Mouse (Mus musculus) heart, embryonic 12.5 days (tissue): ENCODE data around the gene Sult2b1. TPM values are rescaled to one million over a fixed set of nuclear protein-coding genes. Genes with fewer than 3 reads are reported as not detected.
A peak's percentile ranks its signal among the peaks of the same experiment; 100 is the strongest.

Source experiments
- ATAC-seq: fragments of 200-750 bp; cut with Nextera tagmentation; 2 replicates; pipeline ENCODE4 v1.8.0; 2017; ENCODE audit warnings: moderate TSS enrichment, moderate library complexity; ENCODE audit not compliant: insufficient number of reproducible peaks, low FRiP score
- H3K27ac ChIP-seq: fragments of 300-500 bp; sonication (generic); 2 replicates; pipeline ENCODE4 v1.5.1; 2016; ENCODE audit warnings: mild to moderate bottlenecking, moderate library complexity; ENCODE audit not compliant: poor library complexity, severe bottlenecking
- H3K27me3 ChIP-seq: fragments of 300-500 bp; sonication (generic); replicated peaks from 2 replicates; pipeline ENCODE4 v1.6.1; 2016; ENCODE audit warnings: mild to moderate bottlenecking, moderate library complexity
- H3K36me3 ChIP-seq: fragments of 300-500 bp; sonication (generic); 2 replicates; pipeline ENCODE4 v1.6.1; 2016; ENCODE audit warnings: mild to moderate bottlenecking, moderate library complexity
- H3K4me1 ChIP-seq: fragments of 300-500 bp; sonication (generic); replicated peaks from 2 replicates; pipeline ENCODE4 v1.6.1; 2016; ENCODE audit warnings: mild to moderate bottlenecking
- H3K4me2 ChIP-seq: fragments of 300-500 bp; sonication (generic); 2 replicates; pipeline ENCODE4 v1.6.1; 2016; ENCODE audit warnings: mild to moderate bottlenecking, moderate library complexity
- H3K4me3 ChIP-seq: fragments of 300-500 bp; sonication (generic); 2 replicates; pipeline ENCODE4 v1.5.1; 2016; ENCODE audit warnings: mild to moderate bottlenecking
- H3K9ac ChIP-seq: fragments of 300-500 bp; sonication (generic); 2 replicates; pipeline ENCODE4 v1.6.1; 2016; ENCODE audit warnings: mild to moderate bottlenecking, moderate library complexity
- H3K9me3 ChIP-seq: fragments of 300-500 bp; sonication (generic); replicated peaks from 2 replicates; pipeline ENCODE4 v1.6.1; 2016; ENCODE audit warnings: mild to moderate bottlenecking, moderate library complexity
- WGBS: fragments of 180-500 bp; shearing (Covaris S2); methylation state at CpG from one replicate; pipeline ENCODE4 v1.1.7; 2016; 5-methylcytosine and 5-hydroxymethylcytosine counted together
- polyA plus RNA-seq: library from polyadenylated mRNA; unstranded; fragments of >200 nt; fragmentation: Nextera tagmentation; extraction: Ambion mirVana; gene quantifications from 2 replicates; pipeline ENCODE4 v1.2.1, GENCODE M21; 2016

Sult2b1 gene
- polyA plus RNA-seq, 1 experiment from 2014 or later: 0.23 TPM

DNA sequence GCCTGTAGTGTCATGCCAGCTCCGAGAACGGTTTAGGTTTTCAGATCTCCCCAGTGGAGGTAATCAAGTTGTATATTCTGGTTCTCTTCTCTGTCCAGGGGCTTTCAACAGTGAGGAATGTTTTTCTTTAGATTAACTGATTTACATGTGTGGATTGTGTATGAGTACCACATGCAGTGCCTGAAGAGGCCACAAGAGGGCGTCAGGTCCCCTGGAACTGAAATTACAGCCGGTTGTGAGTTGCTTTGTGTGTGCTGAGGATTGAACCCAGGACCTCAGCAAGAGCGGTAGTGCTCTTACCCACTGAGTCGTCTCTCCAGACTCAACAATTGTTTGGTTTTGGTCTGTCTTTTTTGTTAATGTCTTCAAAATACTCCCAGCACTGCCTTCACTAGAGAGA lies 38.0 kb downstream of the Sult2b1 start:
- WGBS: 54% methylated on average over 6 of the region's 6 CpGs
- H3K4me3 ChIP-seq: no peak overlapping the region
- ATAC-seq: no peak
- no peak overlapping the region for H3K9ac ChIP-seq
- H3K36me3 ChIP-seq: no peaks in the 10 kb centered on the region
- peaks cover 3% of the 10 kb centered on the region for H3K9me3 ChIP-seq
- peaks cover 21% of the 10 kb centered on the region for H3K4me1 ChIP-seq
- no peak overlapping the region for H3K27ac ChIP-seq
- H3K27me3 ChIP-seq: peaks cover 7% of the 10 kb centered on the region
- no peak overlapping the region for H3K4me2 ChIP-seq

DNA sequence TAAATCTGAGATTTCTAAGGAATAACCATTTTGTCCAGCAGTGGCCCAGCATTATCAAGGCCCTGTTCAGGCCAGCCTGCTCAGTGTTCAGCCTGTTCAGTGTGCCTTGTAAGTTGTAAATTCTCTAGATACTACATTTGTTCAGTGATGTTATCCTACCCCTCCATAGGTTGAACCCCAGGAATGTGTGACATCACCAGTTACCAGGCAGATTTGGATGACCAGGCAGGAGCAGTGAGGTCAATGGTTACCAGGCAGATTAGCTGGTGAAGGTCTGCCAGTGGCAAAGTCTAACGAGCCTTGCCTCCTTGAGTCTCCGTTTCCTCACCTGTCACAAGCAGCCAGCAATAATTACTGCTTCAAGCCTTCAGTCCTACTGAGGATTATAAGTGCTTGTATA lies 40.1 kb downstream of the Sult2b1 start:
- ATAC-seq: no peak
- Histone ChIP-seq H3K27me3 (peaks cover 7% of the 10 kb centered on the region), H3K27ac (no peak overlapping the region), H3K36me3 (no peaks in the 10 kb centered on the region), H3K9ac (no peak overlapping the region), H3K4me1 (peaks cover 17% of the 10 kb centered on the region), H3K4me2 (no peak overlapping the region), H3K9me3 (peaks cover 3% of the 10 kb centered on the region), H3K4me3 (no peak overlapping the region)
- 23% methylated on average over 2 of the region's 2 CpGs for WGBS

DNA sequence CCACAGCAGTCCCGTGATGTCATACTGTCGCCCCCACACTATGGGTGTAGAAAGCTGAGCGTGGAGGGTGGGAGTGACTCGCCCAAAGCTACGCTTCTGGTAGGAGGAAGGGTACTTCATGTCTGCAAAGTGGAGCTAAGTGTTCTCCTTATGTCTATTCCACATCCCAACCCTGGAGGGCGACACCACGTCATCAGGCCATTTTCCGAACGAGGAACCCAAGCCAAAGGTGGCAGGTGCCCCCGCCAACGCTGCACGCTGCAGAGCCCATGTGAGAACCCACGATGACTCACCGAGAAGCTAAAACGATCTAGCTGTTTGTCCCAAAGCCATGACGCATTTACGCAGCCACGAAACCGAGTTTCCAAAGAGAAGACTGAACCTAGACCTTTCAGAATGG lies 42.1 kb downstream of the Sult2b1 start:
- Histone ChIP-seq H3K27me3 (peaks cover 7% of the 10 kb centered on the region), H3K9ac (peak overlapping the region; percentile 42; the same call in 1 of the 2 replicates), H3K27ac (no peak overlapping the region), H3K4me1 (0 out of 2 replicates have a peak, but pooled peaks cover 5% of the 10 kb centered on the region), H3K36me3 (no peaks in the 10 kb centered on the region), H3K9me3 (peaks cover 3% of the 10 kb centered on the region), H3K4me2 (peak overlapping the region; percentile 60), H3K4me3 (peak overlapping the region; percentile 30)
- 35% methylated on average over 19 of the region's 19 CpGs for WGBS
- no peak for ATAC-seq

DNA sequence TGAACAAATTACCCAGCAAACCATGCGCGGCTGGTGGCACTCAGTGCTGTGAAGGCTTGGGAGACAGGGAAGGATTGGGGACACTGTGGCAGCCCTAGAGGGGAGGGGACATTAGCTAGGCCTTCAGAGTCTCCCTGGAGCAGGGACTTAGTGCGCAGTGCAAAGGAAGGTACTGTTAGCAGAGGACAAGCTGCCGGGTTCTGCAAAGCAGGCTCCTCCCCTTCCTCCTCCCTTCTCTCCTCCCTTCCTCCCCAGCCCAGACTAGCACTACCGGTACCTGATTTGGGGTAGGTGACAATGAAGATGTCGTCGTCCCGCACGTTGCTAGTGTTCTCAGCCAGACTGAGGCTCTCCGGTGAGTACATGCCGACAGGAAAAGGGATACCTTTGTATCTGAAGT lies 42.7 kb downstream of the Sult2b1 start:
- H3K27me3 ChIP-seq: peaks cover 7% of the 10 kb centered on the region
- no peak overlapping the region for H3K27ac ChIP-seq
- WGBS: 40% methylated on average over 11 of the region's 11 CpGs
- 0 out of 2 replicates have a peak, but pooled peaks have one; percentile 16 for ATAC-seq
- no peaks in the 10 kb centered on the region for H3K36me3 ChIP-seq
- H3K4me3 ChIP-seq: peak overlapping the region; percentile 30
- H3K9ac ChIP-seq: peak overlapping the region; percentile 42; the same call in 1 of the 2 replicates
- 0 out of 2 replicates have a peak, but pooled peaks cover 5% of the 10 kb centered on the region for H3K4me1 ChIP-seq
- peak overlapping the region; percentile 60 for H3K4me2 ChIP-seq
- peaks cover 3% of the 10 kb centered on the region for H3K9me3 ChIP-seq

DNA sequence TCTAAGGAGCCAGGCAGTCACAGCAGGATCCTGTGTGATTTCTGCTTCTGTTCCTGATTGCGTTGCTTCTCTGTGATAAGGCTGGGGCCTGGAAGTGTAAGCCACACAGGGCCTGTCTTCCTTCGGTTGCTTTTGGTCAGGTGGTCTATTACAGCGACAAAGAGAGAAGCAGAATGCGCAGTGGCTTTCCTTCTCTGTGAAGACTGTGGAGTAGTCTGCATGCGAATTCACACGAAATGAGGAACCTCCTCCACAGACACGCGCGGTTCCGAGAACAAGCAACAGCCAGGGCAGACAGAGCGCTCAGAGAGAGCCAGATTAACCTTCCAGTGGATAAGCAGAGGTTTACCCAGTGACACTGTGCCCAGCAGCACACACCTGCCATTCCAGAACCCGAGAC lies 43.2 kb downstream of the Sult2b1 start:
- no peak overlapping the region for H3K4me2 ChIP-seq
- 0 out of 2 replicates have a peak, but pooled peaks cover 5% of the 10 kb centered on the region for H3K4me1 ChIP-seq
- H3K4me3 ChIP-seq: no peak overlapping the region
- WGBS: 68% methylated on average over 12 of the region's 12 CpGs
- no peaks in the 10 kb centered on the region for H3K36me3 ChIP-seq
- H3K9ac ChIP-seq: peak overlapping the region; percentile 42; the same call in 1 of the 2 replicates
- H3K9me3 ChIP-seq: no peaks in the 10 kb centered on the region
- no peak for ATAC-seq
- H3K27me3 ChIP-seq: peaks cover 7% of the 10 kb centered on the region
- no peak overlapping the region for H3K27ac ChIP-seq

DNA sequence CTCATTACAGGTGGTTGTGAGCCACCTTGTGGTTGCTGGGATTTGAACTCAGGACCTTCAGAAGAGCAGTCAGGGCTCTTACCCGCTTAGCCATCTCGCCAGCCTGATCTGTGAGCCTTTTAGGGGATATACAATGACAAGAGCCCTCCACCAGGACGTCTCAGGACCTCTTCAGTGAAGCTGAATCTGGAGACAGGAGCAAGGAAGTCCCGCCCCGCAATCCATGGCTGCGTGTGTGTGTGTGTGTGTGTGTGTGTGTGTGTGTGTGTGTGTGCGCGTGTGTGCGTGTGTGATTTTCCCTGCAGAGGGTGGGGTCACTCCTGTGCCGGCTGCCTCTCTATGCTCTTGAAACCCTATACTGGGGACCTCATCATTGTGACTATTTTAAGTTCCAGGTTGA lies 44.6 kb downstream of the Sult2b1 start:
- H3K4me1 ChIP-seq: 0 out of 2 replicates have a peak, but pooled peaks cover 5% of the 10 kb centered on the region
- no peak overlapping the region for H3K4me3 ChIP-seq
- no peak overlapping the region for H3K4me2 ChIP-seq
- H3K27ac ChIP-seq: no peak overlapping the region
- no peaks in the 10 kb centered on the region for H3K36me3 ChIP-seq
- no peaks in the 10 kb centered on the region for H3K9me3 ChIP-seq
- peaks cover 7% of the 10 kb centered on the region for H3K27me3 ChIP-seq
- no peak for ATAC-seq
- no peak overlapping the region for H3K9ac ChIP-seq
- WGBS: 67% methylated on average over 10 of the region's 10 CpGs

DNA sequence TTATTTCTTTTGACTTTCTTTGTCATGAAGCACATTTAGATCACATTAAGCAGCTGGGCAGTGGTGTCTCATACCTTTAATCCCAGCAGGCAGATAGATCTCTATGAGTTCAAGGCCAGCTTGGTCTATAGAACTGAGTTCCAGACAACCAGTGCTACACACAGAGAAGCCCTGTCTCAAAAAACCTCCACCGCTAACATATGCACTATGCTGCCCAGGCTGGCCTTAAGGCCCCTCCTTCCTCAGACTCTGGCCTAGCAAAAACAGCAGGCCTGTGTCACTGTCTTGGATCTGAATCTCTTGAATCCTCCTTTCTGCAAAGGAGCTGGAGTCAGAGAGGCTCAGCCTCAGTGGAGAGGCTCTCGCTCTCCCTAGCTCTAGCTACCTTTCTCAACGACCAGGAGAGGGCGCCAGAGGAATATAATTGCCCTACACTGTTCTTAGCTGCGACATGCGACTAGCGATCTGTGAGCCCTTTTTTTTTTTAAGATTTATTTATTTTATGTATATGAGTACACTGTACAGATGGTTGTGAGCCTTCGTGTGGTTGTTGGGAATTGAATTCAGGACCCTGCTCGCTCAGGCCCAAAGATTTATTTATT lies 45.2 kb downstream of the Sult2b1 start:
- Histone ChIP-seq H3K9ac (no peak overlapping the region), H3K27ac (no peak overlapping the region), H3K36me3 (no peaks in the 10 kb centered on the region), H3K9me3 (no peaks in the 10 kb centered on the region), H3K4me3 (no peak overlapping the region), H3K4me2 (no peak overlapping the region), H3K27me3 (peaks cover 7% of the 10 kb centered on the region), H3K4me1 (0 out of 2 replicates have a peak, but pooled peaks cover 5% of the 10 kb centered on the region)
- WGBS: 7% methylated on average over 9 of the region's 9 CpGs
- ATAC-seq: peak; percentile 54; the same call in 1 of the 2 replicates

DNA sequence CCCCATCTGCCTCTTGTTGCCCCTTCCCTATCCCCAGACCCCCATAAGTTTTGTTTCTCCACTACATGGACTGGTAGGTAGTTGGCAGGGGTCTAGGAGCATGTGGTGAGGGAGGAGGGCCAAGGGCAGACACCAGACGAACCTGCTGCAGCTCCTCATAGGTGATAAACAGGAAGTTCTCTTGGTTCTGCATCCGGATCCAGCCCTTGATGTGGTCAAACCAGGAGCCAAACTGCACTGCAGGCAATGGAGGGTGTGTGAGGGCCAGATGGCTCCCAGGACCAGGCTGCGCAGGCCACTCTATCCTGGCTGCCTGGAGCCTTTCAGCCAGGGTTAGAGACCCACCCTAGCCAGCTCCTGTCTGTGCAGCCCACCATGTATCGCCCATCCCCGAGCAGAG lies 51.0 kb downstream of the Sult2b1 start:
- Histone ChIP-seq H3K4me2 (no peak overlapping the region), H3K36me3 (peaks cover 3% of the 10 kb centered on the region; the same call in 1 of the 2 replicates), H3K4me3 (no peak overlapping the region), H3K27ac (no peak overlapping the region), H3K9me3 (no peaks in the 10 kb centered on the region), H3K4me1 (peaks cover 13% of the 10 kb centered on the region), H3K9ac (no peak overlapping the region), H3K27me3 (0 out of 2 replicates have a peak, but pooled peaks cover 6% of the 10 kb centered on the region)
- no peak for ATAC-seq
- 74% methylated on average over 5 of the region's 5 CpGs for WGBS

DNA sequence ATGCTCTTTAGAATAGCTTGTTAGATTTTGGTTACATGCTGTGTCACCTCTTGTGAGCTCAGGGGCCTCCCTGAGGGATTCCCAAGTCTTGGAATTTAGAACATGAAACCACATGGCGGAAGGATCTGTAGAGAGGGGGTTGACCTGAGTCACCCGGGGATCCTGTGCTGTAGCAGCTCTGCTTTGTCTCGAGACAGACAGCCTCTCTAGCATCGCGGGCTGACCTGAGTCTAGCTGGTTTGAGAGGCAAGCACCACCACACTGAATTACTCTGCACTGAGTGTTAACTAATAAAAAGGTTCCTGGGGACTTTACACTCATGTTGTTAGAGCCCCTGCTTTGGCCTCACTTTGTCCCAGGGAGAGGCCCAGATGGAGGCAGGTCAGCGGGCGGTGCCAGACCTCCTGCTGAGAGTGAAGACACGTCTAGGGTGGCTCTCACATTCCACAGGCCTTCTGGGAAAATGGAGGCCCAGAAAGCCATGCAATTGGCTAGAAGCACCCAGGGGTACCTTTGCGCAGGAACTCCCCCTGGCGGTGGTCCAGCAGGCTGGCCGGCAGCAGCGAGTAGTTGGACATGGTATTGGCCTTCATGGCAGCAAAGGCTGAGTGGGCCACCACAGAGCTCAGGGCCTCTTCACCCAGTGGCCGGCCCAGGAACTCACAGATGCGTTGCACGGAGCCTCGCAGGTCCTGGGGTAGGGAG lies 53.6 kb downstream of the Sult2b1 start:
- H3K27ac ChIP-seq: no peak overlapping the region
- no peak overlapping the region for H3K4me3 ChIP-seq
- no peak for ATAC-seq
- H3K36me3 ChIP-seq: peaks cover 14% of the 10 kb centered on the region
- 16% methylated on average over 16 of the region's 16 CpGs for WGBS
- H3K9me3 ChIP-seq: no peaks in the 10 kb centered on the region
- no peak overlapping the region for H3K9ac ChIP-seq
- H3K4me1 ChIP-seq: peaks cover 13% of the 10 kb centered on the region
- 0 out of 2 replicates have a peak, but pooled peaks cover 6% of the 10 kb centered on the region for H3K27me3 ChIP-seq
- H3K4me2 ChIP-seq: 0 out of 2 replicates have a peak overlapping the region, but pooled peaks have one; percentile 3

DNA sequence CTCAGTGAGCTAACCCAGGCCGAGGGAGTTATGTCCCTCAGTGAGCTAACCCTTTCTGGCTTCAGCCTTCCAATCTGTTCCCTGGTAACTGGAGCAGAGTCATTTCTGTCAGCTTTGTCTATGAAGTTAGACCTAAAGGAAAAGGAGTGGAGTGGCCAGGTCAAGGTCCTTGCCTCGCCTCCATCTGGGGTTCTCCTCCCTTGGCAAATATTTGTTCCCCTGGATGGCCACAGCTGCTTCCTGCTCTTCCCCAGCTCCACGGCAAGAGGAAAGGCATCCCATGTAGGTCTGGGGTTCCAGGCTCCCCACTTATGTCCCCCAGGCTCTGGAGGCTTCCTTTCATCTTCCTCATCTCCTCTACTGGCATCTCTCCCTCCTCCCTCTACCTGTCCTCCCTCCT lies 56.8 kb downstream of the Sult2b1 start:
- ATAC-seq: no peak
- WGBS: 77% methylated on average over 3 of the region's 3 CpGs
- peaks cover 13% of the 10 kb centered on the region for H3K4me1 ChIP-seq

DNA sequence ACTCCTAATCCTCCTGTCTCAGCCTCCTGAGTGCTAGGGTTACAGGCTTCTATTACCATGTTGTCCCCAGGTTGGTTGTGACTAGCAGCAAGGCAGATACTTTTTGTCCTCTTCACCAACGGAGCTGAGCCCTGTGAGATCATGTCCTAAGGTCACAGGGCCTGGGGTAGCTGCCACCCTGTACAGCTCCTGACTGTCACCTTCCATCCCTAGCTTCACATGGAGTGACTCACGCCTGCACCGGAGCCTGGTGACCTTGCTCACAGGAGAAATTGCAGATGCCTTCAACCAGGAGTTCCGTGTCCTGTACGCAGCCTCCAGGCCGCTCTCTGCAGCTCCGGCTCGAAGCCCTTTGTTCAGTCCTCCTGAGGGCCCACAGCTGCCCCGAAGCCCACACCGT lies 58.0 kb downstream of the Sult2b1 start:
- H3K9me3 ChIP-seq: no peaks in the 10 kb centered on the region
- ATAC-seq: no peak
- H3K36me3 ChIP-seq: peaks cover 57% of the 10 kb centered on the region
- H3K27ac ChIP-seq: no peak overlapping the region
- no peak overlapping the region for H3K9ac ChIP-seq
- 87% methylated on average over 10 of the region's 10 CpGs for WGBS
- H3K27me3 ChIP-seq: no peaks in the 10 kb centered on the region
- H3K4me3 ChIP-seq: no peak overlapping the region
- peaks cover 13% of the 10 kb centered on the region for H3K4me1 ChIP-seq
- H3K4me2 ChIP-seq: no peak overlapping the region

More for the DNA sequence above, 56.8 kb downstream of the Sult2b1 start:
- no peak overlapping the region for H3K9ac ChIP-seq
- H3K27me3 ChIP-seq: no peaks in the 10 kb centered on the region
- H3K4me2 ChIP-seq: no peak overlapping the region
- peaks cover 45% of the 10 kb centered on the region for H3K36me3 ChIP-seq
- H3K4me3 ChIP-seq: no peak overlapping the region
- H3K9me3 ChIP-seq: no peaks in the 10 kb centered on the region
- H3K27ac ChIP-seq: no peak overlapping the region
